Mouse (Mus musculus) spleen, adult 2 months (tissue): ENCODE data around the gene Armc9. TPM values are rescaled to one million over a fixed set of nuclear protein-coding genes. Genes with fewer than 3 reads are reported as not detected.
A peak's percentile ranks its signal among the peaks of the same experiment; 100 is the strongest.

Experiments used
- DNase-seq, 2 experiments: peaks; one replicate each; pipeline versions ENCODE4 v3.0.0 to v3.0.0-alpha.2; 2012 to 2021; ENCODE audit warnings: low spot score in 2 of 2, low read depth in 1 of 2
- H3K27ac ChIP-seq: fragments of 200-500 bp; 2 replicates; pipeline ENCODE4 v1.5.1; 2012; ENCODE audit warnings: low read length, inconsistent platforms; ENCODE audit not compliant: insufficient read depth
- H3K27me3 ChIP-seq: fragments of 200-500 bp; 2 replicates; pipeline ENCODE4 v1.6.1; 2012; ENCODE audit warnings: mild to moderate bottlenecking, moderate library complexity, low read length, inconsistent platforms; ENCODE audit not compliant: control insufficient read depth, insufficient read depth
- H3K36me3 ChIP-seq: fragments of 200-500 bp; 2 replicates; pipeline ENCODE4 v1.6.1; 2012; ENCODE audit warnings: mild to moderate bottlenecking, low read length, inconsistent platforms; ENCODE audit not compliant: control insufficient read depth, insufficient read depth
- H3K4me1 ChIP-seq: fragments of 200-500 bp; 2 replicates; pipeline ENCODE4 v1.6.1; 2011; ENCODE audit warnings: inconsistent platforms; ENCODE audit not compliant: control insufficient read depth, insufficient read depth, insufficient read length
- H3K4me3 ChIP-seq: fragments of 200-500 bp; 2 replicates; pipeline ENCODE4 v1.5.1; 2011; ENCODE audit warnings: mild to moderate bottlenecking, inconsistent platforms; ENCODE audit not compliant: insufficient read depth, insufficient read length; ENCODE audit errors: extremely low read depth
- CTCF ChIP-seq: fragments of 200-500 bp; IDR thresholded peaks from 2 replicates; pipeline ENCODE4 v1.5.1; 2011; ENCODE audit warnings: mild to moderate bottlenecking, inconsistent platforms; ENCODE audit not compliant: insufficient read depth, insufficient read length, insufficient replicate concordance; ENCODE audit errors: extremely low read depth
- POLR2A ChIP-seq: fragments of 200-500 bp; IDR thresholded peaks from 2 replicates; pipeline ENCODE4 v1.6.1; 2011; ENCODE audit warnings: low read depth, low read length, inconsistent platforms
- WGBS: fragments of 180-500 bp; shearing (Covaris S2); methylation state at CpG from one replicate; pipeline ENCODE4 v1.1.7; 2018; 5-methylcytosine and 5-hydroxymethylcytosine counted together
- polyA plus RNA-seq: library from polyadenylated mRNA; depleted of rRNA; stranded (reverse); fragments of >200 nt; gene quantifications from 2 replicates; pipeline ENCODE4 v1.2.3, GENCODE M21; 2012

Gene Armc9
- polyA plus RNA-seq, 1 experiment: 2.7 TPM

GRCm38 (mm10) chr1:86186762-86187161, 32.2 kb downstream of the Armc9 start:
- TF ChIP-seq POLR2A (no peak), CTCF (no peak)
- no peak overlapping the region for H3K27ac ChIP-seq
- H3K4me3 ChIP-seq: no peak overlapping the region
- H3K36me3 ChIP-seq: no peaks in the 10 kb centered on the region
- no peaks in the 10 kb centered on the region for H3K4me1 ChIP-seq
- DNase-seq: no peak
- 33% methylated on average over 7 of the region's 7 CpGs for WGBS
- H3K27me3 ChIP-seq: no peaks in the 10 kb centered on the region

- H3K4me3 ChIP-seq: no peak overlapping the region
- H3K27me3 ChIP-seq: no peaks in the 10 kb centered on the region
- TF ChIP-seq CTCF (no peak), POLR2A (no peak)
- H3K4me1 ChIP-seq: no peaks in the 10 kb centered on the region
- WGBS: 81% methylated on average over 2 of the region's 2 CpGs
- H3K36me3 ChIP-seq: no peaks in the 10 kb centered on the region
- H3K27ac ChIP-seq: no peak overlapping the region
- no peak for DNase-seq
These were observed 33.3 kb downstream of the Armc9 start for GRCm38 (mm10) chr1:86187856-86188255.

GRCm38 (mm10) chr1:86188271-86188670, 33.7 kb downstream of the Armc9 start:
- H3K36me3 ChIP-seq: no peaks in the 10 kb centered on the region
- no peak overlapping the region for H3K27ac ChIP-seq
- no peaks in the 10 kb centered on the region for H3K4me1 ChIP-seq
- DNase-seq: no peak
- H3K4me3 ChIP-seq: no peak overlapping the region
- no peaks in the 10 kb centered on the region for H3K27me3 ChIP-seq
- TF ChIP-seq CTCF (no peak), POLR2A (no peak)
- 91% methylated on average over 2 of the region's 2 CpGs for WGBS

- H3K36me3 ChIP-seq: no peaks in the 10 kb centered on the region
- 92% methylated on average over 6 of the region's 6 CpGs for WGBS
- H3K4me1 ChIP-seq: peaks cover 2% of the 10 kb centered on the region; the same call in 1 of the 2 replicates
- no peak overlapping the region for H3K4me3 ChIP-seq
- peak in 1 of 2 experiments; percentile 32 for DNase-seq
- no peak overlapping the region for H3K27ac ChIP-seq
- H3K27me3 ChIP-seq: no peaks in the 10 kb centered on the region
- TF ChIP-seq POLR2A (no peak), CTCF (peak; percentile 33; the same call in 1 of the 2 replicates)
These were observed 34.6 kb downstream of the Armc9 start for GRCm38 (mm10) chr1:86189034-86189702.

GRCm38 (mm10) chr1:86190843-86191242, 36.3 kb downstream of the Armc9 start:
- Histone ChIP-seq H3K27me3 (no peaks in the 10 kb centered on the region), H3K27ac (no peak overlapping the region), H3K4me3 (no peak overlapping the region), H3K4me1 (peaks cover 3% of the 10 kb centered on the region; the same call in 1 of the 2 replicates), H3K36me3 (no peaks in the 10 kb centered on the region)
- TF ChIP-seq POLR2A: no peak
- no peak for TF ChIP-seq CTCF
- 40% methylated on average over 6 of the region's 6 CpGs for WGBS
- DNase-seq: no peak

- H3K27ac ChIP-seq: no peak overlapping the region
- WGBS: 38% methylated on average over 7 of the region's 7 CpGs
- no peak for DNase-seq
- H3K4me1 ChIP-seq: peaks cover 3% of the 10 kb centered on the region; the same call in 1 of the 2 replicates
- H3K36me3 ChIP-seq: 0 out of 2 replicates have a peak, but pooled peaks cover 1% of the 10 kb centered on the region
- no peak for TF ChIP-seq POLR2A
- TF ChIP-seq CTCF: no peak
- no peak overlapping the region for H3K4me3 ChIP-seq
- H3K27me3 ChIP-seq: no peaks in the 10 kb centered on the region
These were observed 39.5 kb downstream of the Armc9 start for GRCm38 (mm10) chr1:86194044-86194443.

GRCm38 (mm10) chr1:86198276-86198675, 43.7 kb downstream of the Armc9 start:
- TF ChIP-seq POLR2A: no peak
- no peak for TF ChIP-seq CTCF
- Histone ChIP-seq H3K4me3 (no peak overlapping the region), H3K27ac (no peak overlapping the region), H3K36me3 (0 out of 2 replicates have a peak, but pooled peaks cover 1% of the 10 kb centered on the region), H3K27me3 (no peaks in the 10 kb centered on the region), H3K4me1 (peaks cover 3% of the 10 kb centered on the region; the same call in 1 of the 2 replicates)
- no peak for DNase-seq
- 89% methylated on average over 6 of the region's 6 CpGs for WGBS
